Mouse (Mus musculus) ES-E14 (cell line): Measurements from ENCODE around the gene Abcf2.

ENCODE experiments used
- HCFC1 ChIP-seq: IDR thresholded peaks from 2 replicates; pipeline ENCODE4 v1.6.1; 2012; ENCODE audit warnings: low read length, inconsistent platforms, borderline replicate concordance; ENCODE audit not compliant: insufficient read depth
- MAFK ChIP-seq: IDR thresholded peaks from 2 replicates; pipeline ENCODE4 v1.6.1; 2014; ENCODE audit warnings: mild to moderate bottlenecking, low read depth, low read length, inconsistent platforms; ENCODE audit not compliant: insufficient read depth
- ZNF384 ChIP-seq: IDR thresholded peaks from 2 replicates; pipeline ENCODE4 v1.6.1; 2012; ENCODE audit warnings: low read depth, low read length, inconsistent platforms

- TF ChIP-seq HCFC1, result no peak
- TF ChIP-seq ZNF384, result no peak
- no peak for TF ChIP-seq MAFK
Measured at GRCm38 (mm10) chr5:24541144-24541569, 36.1 kb downstream of the Abcf2 start.
